Mouse (Mus musculus) hindlimb bud, embryonic 11.5 days (tissue): ENCODE measurements around the gene Fam98c.

Experiments used
- DNase-seq: peaks from one replicate; pipeline ENCODE4 v3.0.0-alpha.2; 2012; ENCODE audit warnings: low read depth, low spot score; ENCODE audit errors: extremely low spot score

Gene Fam98c

DNA sequence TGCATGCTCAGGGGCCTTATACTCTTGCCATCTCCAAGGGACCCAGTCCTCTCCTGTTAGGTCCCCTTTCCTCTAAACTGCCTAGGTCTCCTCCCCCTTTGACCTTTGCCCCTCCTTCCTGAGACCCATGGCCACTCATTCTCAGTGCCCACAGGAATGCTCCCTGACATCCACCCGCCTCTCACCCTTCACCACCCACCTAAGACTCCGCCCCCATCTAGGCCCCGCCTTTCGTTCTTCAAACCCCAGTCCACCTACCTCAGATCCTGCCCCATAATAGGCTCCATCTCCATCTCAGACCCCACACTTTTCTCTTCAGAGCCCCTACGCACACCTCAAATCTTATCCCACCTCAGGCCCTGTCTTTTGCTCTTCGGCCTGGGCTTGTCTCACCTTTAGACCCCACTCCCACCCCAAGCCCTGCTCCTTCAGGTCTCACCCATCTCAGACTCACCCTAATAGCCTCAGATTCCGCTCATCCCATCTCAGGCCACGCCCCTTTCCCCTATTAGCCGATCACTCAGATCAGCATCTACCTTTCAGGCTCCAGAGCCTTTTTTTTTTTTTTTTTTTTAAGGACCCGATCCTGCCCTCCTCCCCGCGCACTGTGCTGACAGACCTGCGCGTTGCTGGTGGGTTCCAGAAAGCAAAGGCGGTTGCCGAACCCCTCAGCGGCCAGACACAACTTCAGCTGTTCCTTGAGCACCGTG lies 37.7 kb downstream of the Fam98c start:
- DNase-seq, result no peak

DNA sequence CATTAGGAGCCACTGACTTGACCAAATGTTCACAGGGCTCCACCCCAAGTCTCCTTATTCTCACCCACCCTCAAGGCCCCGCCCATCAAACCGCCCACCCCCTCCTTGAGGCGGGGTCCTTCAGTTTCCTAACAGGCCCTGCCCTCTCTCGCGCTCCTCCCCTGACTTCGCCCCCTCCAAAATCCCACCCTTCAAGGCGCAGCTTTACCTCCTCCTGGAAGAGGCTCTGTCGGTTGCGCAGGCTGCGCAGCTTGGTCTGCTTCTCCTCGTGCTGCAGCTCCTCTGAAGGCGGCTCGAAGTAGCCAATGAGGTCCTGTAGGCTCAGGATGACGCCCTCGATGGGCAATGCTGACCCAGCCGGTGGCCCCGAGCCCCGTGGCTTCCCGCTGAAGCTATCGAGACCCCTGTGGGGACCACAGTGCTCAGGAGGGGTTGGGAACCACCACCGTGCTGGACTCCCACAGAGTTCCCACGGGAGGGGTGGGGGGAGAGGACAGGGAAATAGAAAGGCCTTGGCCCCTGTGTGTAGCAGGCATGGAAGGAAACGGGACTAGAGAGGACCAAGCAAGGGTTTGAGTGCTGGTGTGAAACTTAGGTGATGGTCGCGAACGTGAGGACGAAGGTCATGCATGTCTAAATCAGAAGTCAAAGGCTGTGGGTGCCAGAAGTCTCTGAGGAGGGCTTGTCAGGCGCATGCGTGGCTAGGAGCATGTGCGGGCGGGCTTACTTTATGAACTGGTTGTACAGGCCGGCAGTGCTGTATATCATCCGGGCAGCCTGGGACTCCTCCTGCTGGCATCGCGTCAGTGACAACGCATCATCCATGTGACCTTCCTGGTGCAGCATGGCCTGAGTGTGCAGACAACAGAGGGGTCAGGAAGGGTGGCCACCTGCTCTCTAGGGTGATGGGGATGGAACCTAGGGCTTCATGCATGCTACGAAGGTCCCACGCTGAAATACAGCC lies 46.8 kb downstream of the Fam98c start:
- no peak for DNase-seq
